ENCODE assay signal across 21 mouse cellular contexts in genomic region chr15:86737945-86738344, GRCm38 (mm10).
A peak's percentile ranks its signal among the peaks of the same experiment; 100 is the strongest.
DNase-seq lines count a peak whose midpoint lies in the region; ATAC-seq and TF ChIP-seq lines count a peak whose summit lies in the region.
"Had no signal": no experiment of that assay in that cellular context is flagged by ENCODE, and none has a peak within 500 bp of the region (broad histone marks: within the 10 kb centered on the region; RNA-seq: fewer than 3 reads in every experiment).

No protein-coding gene starts in this region.

- H3K9ac ChIP-seq in forebrain, embryonic 13.5 days, result no peak overlapping the region
- no peak overlapping the region for H3K9ac ChIP-seq in lung, embryonic 14.5 days
- no peak overlapping the region for H3K9ac ChIP-seq in forebrain, postnatal 0 days
- H3K9ac ChIP-seq: embryonic facial prominence, embryonic 13.5 days; hindbrain, embryonic 12.5 days; hindbrain, embryonic 15.5 days had no signal

- no peak overlapping the region for H3K4me2 ChIP-seq in forebrain, embryonic 13.5 days
- no peak overlapping the region for H3K4me2 ChIP-seq in lung, embryonic 14.5 days
- no peak overlapping the region for H3K4me2 ChIP-seq in forebrain, postnatal 0 days (ENCODE audit: low read depth)
- H3K4me2 ChIP-seq: embryonic facial prominence, embryonic 13.5 days; heart, embryonic 11.5 days; hindbrain, embryonic 12.5 days; hindbrain, embryonic 15.5 days had no signal

- H3K27ac ChIP-seq in forebrain, embryonic 13.5 days, result no peak overlapping the region
- no peak overlapping the region for H3K27ac ChIP-seq in forebrain, embryonic 10.5 days
- no peak overlapping the region for H3K27ac ChIP-seq in lung, embryonic 14.5 days (ENCODE audit: low read depth)
- no peak overlapping the region for H3K27ac ChIP-seq in forebrain, postnatal 0 days (ENCODE audit: low read depth, low read length)
- H3K27ac ChIP-seq: embryonic facial prominence, embryonic 10.5 days; embryonic facial prominence, embryonic 13.5 days; gastrocnemius, adult 2 months; hindbrain, embryonic 12.5 days; hindbrain, embryonic 15.5 days had no signal

- H3K9me3 ChIP-seq in forebrain, embryonic 13.5 days (replicated peaks), result no peaks in the 10 kb centered on the region
- no peaks in the 10 kb centered on the region for H3K9me3 ChIP-seq in forebrain, embryonic 10.5 days
- no peaks in the 10 kb centered on the region for H3K9me3 ChIP-seq in lung, embryonic 14.5 days (ENCODE audit: low read depth, low read length)
- H3K9me3 ChIP-seq in forebrain, postnatal 0 days (ENCODE audit: low read length), result no peaks in the 10 kb centered on the region
- H3K9me3 ChIP-seq: embryonic facial prominence, embryonic 10.5 days; embryonic facial prominence, embryonic 13.5 days; hindbrain, embryonic 12.5 days; hindbrain, embryonic 15.5 days had no signal

- no peak for TF ChIP-seq CTCF in lung, embryonic 14.5 days (IDR thresholded peaks at IDR 0.05; ENCODE audit: low read depth)
- TF ChIP-seq CTCF in forebrain, postnatal 0 days (IDR thresholded peaks at IDR 0.05; ENCODE audit: low read depth), result no peak

- peaks cover 13% of the 10 kb centered on the region for H3K4me1 ChIP-seq in forebrain, embryonic 13.5 days
- no peaks in the 10 kb centered on the region for H3K4me1 ChIP-seq in forebrain, embryonic 10.5 days
- no peaks in the 10 kb centered on the region for H3K4me1 ChIP-seq in lung, embryonic 14.5 days (ENCODE audit: insufficient read depth)
- no peaks in the 10 kb centered on the region for H3K4me1 ChIP-seq in forebrain, postnatal 0 days (ENCODE audit: insufficient read depth)
- H3K4me1 ChIP-seq: embryonic facial prominence, embryonic 10.5 days had no signal

- no peaks in the 10 kb centered on the region for H3K36me3 ChIP-seq in forebrain, embryonic 13.5 days (ENCODE audit: poor library complexity, severe bottlenecking)
- H3K36me3 ChIP-seq in forebrain, embryonic 10.5 days (replicated peaks), result no peaks in the 10 kb centered on the region
- no peaks in the 10 kb centered on the region for H3K36me3 ChIP-seq in lung, embryonic 14.5 days (ENCODE audit: insufficient read depth)
- H3K36me3 ChIP-seq in forebrain, postnatal 0 days (ENCODE audit: insufficient read depth), result no peaks in the 10 kb centered on the region
- H3K36me3 ChIP-seq: embryonic facial prominence, embryonic 10.5 days; embryonic facial prominence, embryonic 13.5 days; hindbrain, embryonic 12.5 days; hindbrain, embryonic 15.5 days had no signal

- no peaks in the 10 kb centered on the region for H3K27me3 ChIP-seq in forebrain, embryonic 13.5 days
- H3K27me3 ChIP-seq in forebrain, embryonic 10.5 days (ENCODE audit: poor library complexity, severe bottlenecking), result no peaks in the 10 kb centered on the region
- no peaks in the 10 kb centered on the region for H3K27me3 ChIP-seq in lung, embryonic 14.5 days (ENCODE audit: insufficient read depth, low read length)
- H3K27me3 ChIP-seq in forebrain, postnatal 0 days (ENCODE audit: insufficient read depth, low read length), result no peaks in the 10 kb centered on the region
- H3K27me3 ChIP-seq: embryonic facial prominence, embryonic 13.5 days; hindbrain, embryonic 12.5 days; hindbrain, embryonic 15.5 days had no signal

- ATAC-seq in forebrain, embryonic 13.5 days, result peak; percentile 58; the same call in 1 of the 2 replicates
- peak; percentile 35; the same call in 1 of the 2 replicates for ATAC-seq in lung, embryonic 14.5 days (ENCODE audit: insufficient read depth)
- ATAC-seq in forebrain, postnatal 0 days, result peak; percentile 40; the same call in 1 of the 2 replicates
- ATAC-seq: Patski had no signal

- no peak for DNase-seq in forebrain, embryonic 10.5 days (ENCODE audit: extremely low spot score, low spot score)
- DNase-seq in lung, embryonic 14.5 days, result no peak
- no peak for DNase-seq in lung, postnatal 4 days
- DNase-seq in Muller cell, postnatal 12 days (ENCODE audit: inconsistent ontology term), result peak; percentile 22
- peak; percentile 11 for DNase-seq in forebrain, postnatal 0 days
- DNase-seq in adrenal gland, adult 2 months, result no peak
- DNase-seq: cerebellum, adult 11-12 months; cerebellum, adult 8-10 months; cerebellum, postnatal 36 days; embryo, embryonic 11 days; gastrocnemius, adult 2 months; gastrocnemius, postnatal 14 days; heart, adult 11 months had no signal

- no peak overlapping the region for H3K4me3 ChIP-seq in forebrain, embryonic 13.5 days
- no peak overlapping the region for H3K4me3 ChIP-seq in forebrain, embryonic 10.5 days
- H3K4me3 ChIP-seq in lung, embryonic 14.5 days (ENCODE audit: low read depth, low read length), result no peak overlapping the region
- no peak overlapping the region for H3K4me3 ChIP-seq in forebrain, postnatal 0 days (ENCODE audit: low read depth, low read length)
- H3K4me3 ChIP-seq: embryonic facial prominence, embryonic 10.5 days; embryonic facial prominence, embryonic 13.5 days; erythroblast, embryonic 14.5 days; gastrocnemius, adult 2 months; hindbrain, embryonic 12.5 days; hindbrain, embryonic 15.5 days had no signal

Comparison
In these comparisons a context has a peak if more than half of its experiments do, and no peak if none do; other contexts are left out.
1. DNase-seq: peak in Muller cell, postnatal 12 days (single experiment) and forebrain, postnatal 0 days (single experiment); none in forebrain, embryonic 10.5 days (single experiment), lung, embryonic 14.5 days (single experiment), lung, postnatal 4 days (0 of 2) and adrenal gland, adult 2 months (single experiment).
2. Peak in every context shown above with its lines, with median percentiles within 50 percentile points of each other: ATAC-seq.